Mouse (Mus musculus) c-Kit-negative CD71-positive TER-119-positive erythroid progenitor cells, embryonic 14.5 days (primary cell): ENCODE results near the gene Senp1.

Experiments
- DNase-seq: peaks from one replicate; pipeline ENCODE4 v3.0.0-alpha.2; 2013; ENCODE audit warnings: low read depth, low spot score

Gene Senp1

GRCm38 (mm10) chr15:98093121-98094011, at the start of gene Senp1:
Gene Senp1, minus strand, starts transcription at chr15:98093744.
- peak; percentile 75 for DNase-seq

- DNase-seq: no peak
Observed at GRCm38 (mm10) chr15:98142515-98142914, 49.0 kb upstream of the Senp1 start.

GRCm38 (mm10) chr15:98140809-98141208, 47.3 kb upstream of the Senp1 start:
- no peak for DNase-seq

GRCm38 (mm10) chr15:98139763-98140162, 46.2 kb upstream of the Senp1 start:
- no peak for DNase-seq

GRCm38 (mm10) chr15:98136871-98137270, 43.3 kb upstream of the Senp1 start:
- no peak for DNase-seq

- no peak for DNase-seq
Observed at GRCm38 (mm10) chr15:98135671-98136070, 42.1 kb upstream of the Senp1 start.

- DNase-seq: no peak
Observed at GRCm38 (mm10) chr15:98134666-98135065, 41.1 kb upstream of the Senp1 start.

- no peak for DNase-seq
Observed at GRCm38 (mm10) chr15:98134034-98134433, 40.5 kb upstream of the Senp1 start.

- DNase-seq: no peak
Observed at GRCm38 (mm10) chr15:98133471-98133870, 39.9 kb upstream of the Senp1 start.

- DNase-seq: no peak
Observed at GRCm38 (mm10) chr15:98131942-98132655, 38.6 kb upstream of the Senp1 start.

GRCm38 (mm10) chr15:98131451-98131850, 37.9 kb upstream of the Senp1 start:
- no peak for DNase-seq

- DNase-seq: no peak
Observed at GRCm38 (mm10) chr15:98131001-98131400, 37.5 kb upstream of the Senp1 start.

GRCm38 (mm10) chr15:98120831-98121230, 27.3 kb upstream of the Senp1 start:
- no peak for DNase-seq

- no peak for DNase-seq
Observed at GRCm38 (mm10) chr15:98119363-98119762, 25.8 kb upstream of the Senp1 start.

GRCm38 (mm10) chr15:98116287-98116686, 22.7 kb upstream of the Senp1 start:
- DNase-seq: no peak

- no peak for DNase-seq
Observed at GRCm38 (mm10) chr15:98115779-98116163, 22.2 kb upstream of the Senp1 start.

GRCm38 (mm10) chr15:98114852-98115778, 21.6 kb upstream of the Senp1 start:
- DNase-seq: no peak

GRCm38 (mm10) chr15:98114098-98114851, 20.7 kb upstream of the Senp1 start:
- no peak for DNase-seq

- no peak for DNase-seq
Observed at GRCm38 (mm10) chr15:98111791-98112190, 18.2 kb upstream of the Senp1 start.

GRCm38 (mm10) chr15:98108297-98109152, 15.0 kb upstream of the Senp1 start:
- peak; percentile 69 for DNase-seq
